Mouse (Mus musculus) hindbrain, embryonic 12.5 days (tissue): ENCODE data around the gene Msmp. TPM values are rescaled to one million over a fixed set of nuclear protein-coding genes. Genes with fewer than 3 reads are reported as not detected.
A peak's percentile ranks its signal among the peaks of the same experiment; 100 is the strongest.

Source experiments
- ATAC-seq: fragments of 200-750 bp; cut with Nextera tagmentation; 2 replicates; pipeline ENCODE4 v1.8.0; 2017; ENCODE audit warnings: moderate TSS enrichment; ENCODE audit not compliant: low FRiP score
- H3K27ac ChIP-seq: fragments of 300-500 bp; sonication (generic); 2 replicates; pipeline ENCODE4 v1.5.1; 2016; ENCODE audit warnings: mild to moderate bottlenecking
- H3K27me3 ChIP-seq: fragments of 300-500 bp; sonication (generic); 2 replicates; pipeline ENCODE4 v1.6.1; 2016; ENCODE audit warnings: mild to moderate bottlenecking
- H3K36me3 ChIP-seq: fragments of 300-500 bp; sonication (generic); 2 replicates; pipeline ENCODE4 v1.6.1; 2016; ENCODE audit warnings: mild to moderate bottlenecking
- H3K4me1 ChIP-seq: fragments of 300-500 bp; sonication (generic); 2 replicates; pipeline ENCODE4 v1.6.1; 2016
- H3K4me2 ChIP-seq: fragments of 300-500 bp; sonication (generic); replicated peaks from 2 replicates; pipeline ENCODE4 v1.6.1; 2016; ENCODE audit warnings: mild to moderate bottlenecking
- H3K4me3 ChIP-seq: fragments of 300-500 bp; sonication (generic); 2 replicates; pipeline ENCODE4 v1.5.1; 2016; ENCODE audit warnings: mild to moderate bottlenecking
- H3K9ac ChIP-seq: fragments of 300-500 bp; sonication (generic); 2 replicates; pipeline ENCODE4 v1.6.1; 2016; ENCODE audit warnings: mild to moderate bottlenecking, moderate library complexity
- H3K9me3 ChIP-seq: fragments of 300-500 bp; sonication (generic); replicated peaks from 2 replicates; pipeline ENCODE4 v1.6.1; 2016; ENCODE audit warnings: mild to moderate bottlenecking
- WGBS: fragments of 180-500 bp; shearing (Covaris S2); methylation state at CpG from one replicate; pipeline ENCODE4 v1.1.7; 2016; 5-methylcytosine and 5-hydroxymethylcytosine counted together
- polyA plus RNA-seq: library from polyadenylated mRNA; unstranded; fragments of >200 nt; fragmentation: Nextera tagmentation; extraction: Ambion mirVana; gene quantifications from 2 replicates; pipeline ENCODE4 v1.2.1, GENCODE M21; 2016

Gene Msmp
- polyA plus RNA-seq, 1 experiment from 2014 or later: 2.4 TPM

DNA sequence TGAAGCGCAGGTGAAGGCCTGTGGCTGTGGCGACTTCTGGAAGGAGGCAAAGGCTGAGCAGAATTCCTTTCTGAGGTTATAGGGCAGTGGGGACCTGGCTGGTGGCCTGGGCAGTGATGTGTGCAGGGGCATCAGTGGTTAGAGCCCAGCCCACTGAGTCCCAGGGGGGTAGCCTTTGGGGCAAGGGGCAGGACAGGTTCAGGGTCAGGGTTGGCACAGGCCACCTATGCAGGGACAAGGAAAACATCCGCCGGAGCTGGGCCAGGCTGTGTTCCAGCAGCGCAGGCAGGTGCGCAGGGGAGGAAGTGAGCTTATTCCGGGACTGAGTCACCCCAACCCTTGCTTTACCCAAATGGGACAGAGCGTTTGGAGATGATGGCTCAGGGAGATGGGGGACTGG is 2.1 kb upstream of the Msmp start:
- Histone ChIP-seq H3K27ac (no peak overlapping the region), H3K4me2 (no peak overlapping the region), H3K9me3 (no peaks in the 10 kb centered on the region), H3K4me1 (peaks cover 2% of the 10 kb centered on the region; the same call in 1 of the 2 replicates), H3K36me3 (peaks cover 35% of the 10 kb centered on the region), H3K9ac (no peak overlapping the region), H3K27me3 (no peaks in the 10 kb centered on the region), H3K4me3 (no peak overlapping the region)
- 75% methylated on average over 8 of the region's 8 CpGs for whole genome bisulfite sequencing
- no peak for ATAC-seq

DNA sequence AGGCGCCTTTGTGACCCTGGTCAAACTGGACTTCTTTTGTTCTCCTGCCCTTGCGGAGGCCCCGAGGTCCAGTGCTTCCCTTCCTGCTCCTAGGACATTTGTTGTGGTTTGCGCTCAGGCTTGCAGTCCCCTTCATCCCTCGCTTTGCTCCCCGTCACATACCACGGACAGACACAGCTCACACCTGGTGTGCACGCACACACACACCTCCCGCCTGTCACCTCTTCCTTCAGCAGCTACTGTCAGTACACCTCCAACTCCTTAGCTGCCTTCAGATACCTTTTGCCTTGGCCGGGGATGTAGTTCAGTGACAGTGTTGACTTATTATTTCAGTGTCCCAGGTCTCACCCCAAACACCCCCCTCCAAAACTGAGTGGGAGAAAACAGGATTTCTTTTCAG is 1.4 kb upstream of the Msmp start:
- no peak overlapping the region for H3K4me3 ChIP-seq
- H3K27ac ChIP-seq: no peak overlapping the region
- H3K4me1 ChIP-seq: peaks cover 2% of the 10 kb centered on the region; the same call in 1 of the 2 replicates
- WGBS: 50% methylated on average over 10 of the region's 10 CpGs
- no peak for ATAC-seq
- H3K27me3 ChIP-seq: no peaks in the 10 kb centered on the region
- no peaks in the 10 kb centered on the region for H3K9me3 ChIP-seq
- no peak overlapping the region for H3K9ac ChIP-seq
- peaks cover 41% of the 10 kb centered on the region for H3K36me3 ChIP-seq
- H3K4me2 ChIP-seq: no peak overlapping the region

DNA sequence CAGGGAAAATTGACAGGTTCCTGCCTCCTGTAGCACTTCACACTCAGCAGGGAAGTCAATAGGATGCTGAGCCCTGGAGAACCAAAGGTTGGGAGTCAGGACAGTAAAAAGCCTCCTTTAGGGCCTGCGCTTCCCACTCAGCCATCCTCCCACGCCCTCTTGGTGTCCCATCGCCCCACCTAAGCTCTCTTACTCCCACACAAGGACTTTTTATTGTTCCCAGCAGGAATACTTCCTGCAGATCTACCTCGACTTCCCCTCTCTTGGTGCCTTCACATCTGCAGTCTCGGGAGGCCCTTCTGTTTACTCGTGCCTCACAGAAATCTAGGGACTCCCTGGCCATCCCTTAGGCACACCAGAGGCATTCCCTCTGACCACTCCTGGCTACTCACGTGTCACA is 873 bp downstream of the Msmp start:
- Histone ChIP-seq H3K4me3 (no peak overlapping the region), H3K9ac (no peak overlapping the region), H3K4me2 (no peak overlapping the region), H3K4me1 (peaks cover 9% of the 10 kb centered on the region), H3K36me3 (peaks cover 46% of the 10 kb centered on the region), H3K27ac (no peak overlapping the region), H3K9me3 (no peaks in the 10 kb centered on the region), H3K27me3 (no peaks in the 10 kb centered on the region)
- 63% methylated on average over 7 of the region's 7 CpGs for WGBS
- ATAC-seq: no peak

DNA sequence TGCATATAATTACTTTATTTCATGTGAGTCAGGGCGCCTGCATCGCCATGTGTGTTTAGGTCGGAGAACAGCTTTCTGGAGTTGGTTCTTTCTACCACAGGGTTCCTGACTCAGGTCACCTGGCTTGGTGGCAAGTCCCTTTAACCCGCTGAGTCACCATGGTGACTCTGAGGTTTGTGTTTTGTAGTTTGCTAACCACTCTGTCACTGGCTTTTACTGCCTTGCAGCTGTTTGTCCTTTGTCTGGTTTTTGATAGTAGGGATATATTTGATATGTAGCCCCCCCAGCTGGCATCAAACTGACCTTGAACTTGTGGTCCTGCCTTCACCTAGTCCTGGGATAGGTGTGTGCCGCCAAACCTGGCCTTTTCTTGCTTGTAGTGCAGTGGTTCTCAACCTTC is 2.1 kb downstream of the Msmp start:
- H3K36me3 ChIP-seq: peaks cover 46% of the 10 kb centered on the region
- peaks cover 18% of the 10 kb centered on the region for H3K4me1 ChIP-seq
- H3K4me3 ChIP-seq: no peak overlapping the region
- H3K9ac ChIP-seq: no peak overlapping the region
- no peaks in the 10 kb centered on the region for H3K27me3 ChIP-seq
- no peaks in the 10 kb centered on the region for H3K9me3 ChIP-seq
- no peak overlapping the region for H3K4me2 ChIP-seq
- ATAC-seq: no peak
- H3K27ac ChIP-seq: no peak overlapping the region
- 93% methylated on average over 5 of the region's 5 CpGs for WGBS

DNA sequence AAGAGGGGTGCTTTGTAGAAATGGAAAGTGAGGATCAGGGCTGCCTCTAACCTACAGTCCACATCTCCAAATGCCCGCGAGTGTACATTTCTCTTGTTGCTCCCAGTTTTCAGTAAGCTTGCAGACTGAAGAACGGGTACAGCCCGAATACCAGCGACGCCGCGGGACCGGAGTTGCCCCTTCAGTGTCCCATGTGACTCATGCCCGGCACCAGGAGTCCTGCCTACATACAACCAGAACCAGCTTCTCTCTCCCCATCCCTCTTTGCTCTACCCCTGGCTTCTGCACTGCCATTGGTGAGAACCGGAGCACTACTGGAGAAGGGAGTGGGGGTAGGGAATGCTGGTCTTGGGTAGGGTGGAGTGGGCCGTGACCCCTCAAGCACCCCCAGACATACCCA is 2.9 kb downstream of the Msmp start:
- Histone ChIP-seq H3K9me3 (no peaks in the 10 kb centered on the region), H3K4me3 (no peak overlapping the region), H3K9ac (no peak overlapping the region), H3K4me1 (peaks cover 27% of the 10 kb centered on the region), H3K36me3 (peaks cover 46% of the 10 kb centered on the region), H3K4me2 (no peak overlapping the region), H3K27me3 (no peaks in the 10 kb centered on the region), H3K27ac (no peak overlapping the region)
- no peak for ATAC-seq
- WGBS: 94% methylated on average over 12 of the region's 12 CpGs

DNA sequence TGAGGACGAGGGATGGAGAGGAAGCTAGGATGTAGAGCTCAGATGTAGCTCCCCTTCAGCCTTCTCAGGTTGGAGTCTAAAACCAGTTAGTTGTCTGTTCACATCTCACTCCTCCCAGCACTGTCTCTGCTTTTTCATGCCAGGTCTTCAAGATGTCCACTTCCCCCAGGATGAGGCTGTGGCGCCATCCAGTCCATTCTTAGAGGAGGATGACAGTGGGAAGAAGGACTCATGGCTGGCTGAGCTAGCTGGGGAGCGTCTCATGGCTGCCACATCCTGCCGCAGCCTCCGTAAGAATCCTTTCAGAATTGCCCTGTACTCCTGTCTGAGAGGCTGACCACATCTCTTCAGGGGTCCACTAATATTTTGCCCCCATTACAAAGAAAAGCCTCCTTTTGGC is 3.6 kb downstream of the Msmp start:
- Histone ChIP-seq H3K27ac (no peak overlapping the region), H3K36me3 (peaks cover 46% of the 10 kb centered on the region), H3K4me2 (no peak overlapping the region), H3K4me3 (no peak overlapping the region), H3K4me1 (peaks cover 33% of the 10 kb centered on the region), H3K9ac (no peak overlapping the region), H3K27me3 (no peaks in the 10 kb centered on the region), H3K9me3 (no peaks in the 10 kb centered on the region)
- WGBS: 91% methylated on average over 5 of the region's 5 CpGs
- ATAC-seq: no peak

DNA sequence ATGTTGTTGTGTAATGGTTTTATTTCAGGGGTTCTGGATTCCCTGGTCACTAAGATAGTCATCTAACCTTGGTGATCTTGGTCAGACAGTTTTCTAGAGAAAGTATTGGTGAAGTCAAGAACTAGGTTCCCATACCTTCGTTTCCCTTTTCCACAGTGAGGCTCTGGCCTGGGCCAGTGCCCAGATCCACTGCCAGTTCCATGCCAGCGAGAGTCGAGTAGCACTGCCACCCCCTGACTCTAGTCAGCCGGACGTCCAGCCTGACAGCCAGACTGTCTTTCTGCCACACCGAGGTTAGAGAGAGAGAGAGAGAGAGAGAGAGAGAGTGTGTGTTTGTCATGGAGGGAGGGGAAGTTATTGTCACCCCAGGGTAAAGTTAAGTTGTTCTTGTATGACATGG is 4.6 kb downstream of the Msmp start:
- Histone ChIP-seq H3K9ac (peak overlapping the region; percentile 93), H3K4me1 (peaks cover 41% of the 10 kb centered on the region)

DNA sequence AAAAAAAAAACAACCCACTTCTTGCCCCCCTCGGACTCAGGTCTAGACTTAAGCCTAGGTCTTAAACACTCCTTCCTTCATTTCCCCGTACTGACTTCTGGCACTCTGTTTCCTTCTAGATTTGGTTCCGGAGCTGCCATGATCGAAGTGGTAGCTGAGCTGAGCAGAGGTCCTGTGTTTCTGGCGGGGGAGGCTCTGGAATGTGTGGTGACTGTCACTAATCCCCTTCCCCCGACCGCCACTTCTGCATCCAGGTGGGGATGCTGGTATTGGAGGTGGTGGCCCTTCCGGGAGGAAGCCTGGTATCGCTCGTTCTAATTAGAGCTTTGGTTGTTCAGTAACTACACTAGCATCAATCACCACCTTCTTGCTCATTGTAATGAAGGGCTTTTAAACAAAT is 5.0 kb downstream of the Msmp start:
- no peaks in the 10 kb centered on the region for H3K9me3 ChIP-seq
- H3K4me2 ChIP-seq: peak overlapping the region; percentile 98
- 4% methylated on average over 10 of the region's 10 CpGs for WGBS
- H3K4me1 ChIP-seq: peaks cover 42% of the 10 kb centered on the region
- peak overlapping the region; percentile 93 for H3K9ac ChIP-seq
- no peak for ATAC-seq
- H3K36me3 ChIP-seq: peaks cover 40% of the 10 kb centered on the region
- H3K4me3 ChIP-seq: peak overlapping the region; percentile 86
- no peaks in the 10 kb centered on the region for H3K27me3 ChIP-seq
- peak overlapping the region; percentile 82 for H3K27ac ChIP-seq

More for the DNA sequence above, 4.6 kb downstream of the Msmp start:
- H3K36me3 ChIP-seq: peaks cover 44% of the 10 kb centered on the region
- no peak for ATAC-seq
- WGBS: 86% methylated on average over 6 of the region's 6 CpGs
- no peak overlapping the region for H3K27ac ChIP-seq
- peak overlapping the region; percentile 86 for H3K4me3 ChIP-seq
- peak overlapping the region; percentile 98 for H3K4me2 ChIP-seq
- H3K27me3 ChIP-seq: no peaks in the 10 kb centered on the region
- H3K9me3 ChIP-seq: no peaks in the 10 kb centered on the region

DNA sequence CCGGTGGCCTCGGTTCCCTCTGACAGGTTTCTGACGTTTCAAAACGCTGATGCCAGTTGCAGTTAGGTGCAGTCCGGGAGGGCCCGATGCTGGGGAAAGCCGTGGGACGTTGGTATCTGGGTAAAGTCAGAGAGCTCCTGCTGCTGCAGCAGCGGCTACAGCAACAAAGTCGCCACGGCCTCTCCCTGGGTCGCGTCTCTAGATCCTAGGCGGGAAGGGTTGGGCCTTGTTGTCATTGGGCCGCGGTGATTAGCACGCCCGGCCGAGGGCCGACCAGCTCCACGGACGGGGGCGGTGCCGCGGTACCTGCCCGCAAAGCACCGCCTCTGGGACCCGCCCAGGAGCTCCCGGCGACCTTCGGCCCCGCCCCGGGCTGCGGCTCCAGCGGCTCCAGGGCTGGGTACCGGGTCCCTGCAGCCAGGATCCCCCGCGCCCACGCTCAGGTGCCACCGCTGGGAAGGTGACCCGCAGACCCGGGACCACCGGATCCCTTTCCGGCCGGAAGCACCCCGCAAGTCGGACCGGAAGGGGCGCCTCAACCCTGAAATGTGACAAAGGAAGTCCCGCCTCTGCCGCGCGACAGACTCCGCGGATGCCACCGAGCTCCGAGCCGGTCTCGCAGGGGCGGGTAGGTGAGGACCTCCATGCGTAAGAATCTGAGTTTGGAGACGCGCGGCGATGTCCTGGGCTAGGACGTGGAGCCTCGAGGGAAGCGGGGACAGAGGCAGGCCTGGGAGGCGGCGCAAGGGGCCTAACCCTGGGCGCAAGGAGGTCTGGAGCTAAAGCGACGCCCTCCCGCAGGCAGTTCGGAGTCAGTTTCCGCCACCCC is 5.7 kb downstream of the Msmp start, which contains the start of the genes Rgp1 and Gba2:
Rgp1 (plus strand) TSS at position 340 of the 829 bp plus-strand sequence.
Gba2 (minus strand) TSS at position 498 of the 829 bp plus-strand sequence.
- no peaks in the 10 kb centered on the region for H3K9me3 ChIP-seq
- ATAC-seq: peak; percentile 86
- H3K9ac ChIP-seq: peak within 1 kb of the TSS; percentile 93
- H3K27me3 ChIP-seq: no peaks in the 10 kb centered on the region
- H3K36me3 ChIP-seq: peaks cover 39% of the 10 kb centered on the region
- peaks cover 42% of the 10 kb centered on the region for H3K4me1 ChIP-seq
- peak within 1 kb of the TSS; percentile 82 for H3K27ac ChIP-seq
- under 1% methylated on average over 76 of the region's 76 CpGs for WGBS
- peak within 1 kb of the TSS; percentile 98 for H3K4me2 ChIP-seq
- peak within 1 kb of the TSS; percentile 86 for H3K4me3 ChIP-seq

DNA sequence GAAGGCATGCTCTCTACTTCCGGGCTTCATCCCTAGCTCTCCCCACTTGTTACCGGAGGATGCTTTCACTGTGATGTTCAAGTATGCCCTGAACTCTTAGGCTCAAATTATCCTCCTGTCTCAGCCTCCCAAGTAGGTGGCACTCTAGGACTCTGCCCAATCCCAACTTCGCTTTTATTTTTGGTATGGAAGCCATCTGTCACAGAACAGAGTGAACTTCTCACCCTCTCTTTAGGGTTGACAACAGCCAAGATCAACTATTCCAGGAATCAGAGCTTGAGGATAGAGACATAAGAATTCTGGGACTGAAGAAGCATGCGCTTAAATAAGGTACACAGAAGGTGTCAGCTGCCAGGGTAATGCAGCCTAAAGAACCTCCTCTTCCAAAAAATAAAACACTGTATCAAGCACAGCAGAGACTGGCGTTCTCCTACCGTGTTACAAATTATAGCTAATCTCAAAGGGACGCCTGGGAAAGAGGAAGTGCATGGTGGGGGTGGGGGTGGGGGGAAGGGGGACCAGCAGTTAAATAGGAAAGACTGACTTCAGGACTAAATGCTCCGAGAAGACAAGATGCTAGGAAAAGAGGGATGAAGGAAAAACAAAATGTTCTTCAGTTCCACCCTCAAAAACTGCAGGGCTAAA is 6.9 kb downstream of the Msmp start:
- 47% methylated on average over 8 of the region's 8 CpGs for WGBS
- peak overlapping the region; percentile 93 for H3K9ac ChIP-seq
- no peaks in the 10 kb centered on the region for H3K9me3 ChIP-seq
- peaks cover 37% of the 10 kb centered on the region for H3K36me3 ChIP-seq
- H3K4me2 ChIP-seq: peak overlapping the region; percentile 98
- no peaks in the 10 kb centered on the region for H3K27me3 ChIP-seq
- H3K4me1 ChIP-seq: peaks cover 42% of the 10 kb centered on the region
- H3K4me3 ChIP-seq: peak overlapping the region; percentile 86
- ATAC-seq: no peak
- H3K27ac ChIP-seq: no peak overlapping the region

DNA sequence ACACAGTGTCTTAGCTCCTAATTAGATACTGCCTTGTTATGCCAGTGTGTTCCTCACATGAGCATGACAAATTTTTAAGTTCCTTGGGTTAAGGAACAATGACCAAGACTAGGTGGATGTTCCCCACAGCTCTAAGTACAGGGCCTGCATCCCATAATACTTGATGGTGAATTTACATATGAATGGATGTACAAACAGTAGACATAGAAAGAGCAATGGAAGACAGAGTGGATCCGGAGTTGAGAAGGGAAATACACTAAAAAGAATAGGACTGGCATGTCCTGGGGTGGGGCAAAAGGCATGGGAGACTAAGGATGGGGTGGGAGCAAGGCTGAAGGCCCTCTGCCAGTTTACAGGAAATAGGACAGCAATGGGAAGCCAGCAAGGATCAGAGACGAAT is 8.9 kb downstream of the Msmp start:
- peak overlapping the region; percentile 8; the same call in 1 of the 2 replicates for H3K4me3 ChIP-seq
- H3K9ac ChIP-seq: peak overlapping the region; percentile 2; the same call in 1 of the 2 replicates
- no peak overlapping the region for H3K27ac ChIP-seq
- no peaks in the 10 kb centered on the region for H3K27me3 ChIP-seq
- peaks cover 38% of the 10 kb centered on the region for H3K36me3 ChIP-seq
- 61% methylated on average over 2 of the region's 2 CpGs for WGBS
- H3K9me3 ChIP-seq: no peaks in the 10 kb centered on the region
- peak overlapping the region; percentile 98 for H3K4me2 ChIP-seq
- peaks cover 42% of the 10 kb centered on the region for H3K4me1 ChIP-seq
- ATAC-seq: no peak

DNA sequence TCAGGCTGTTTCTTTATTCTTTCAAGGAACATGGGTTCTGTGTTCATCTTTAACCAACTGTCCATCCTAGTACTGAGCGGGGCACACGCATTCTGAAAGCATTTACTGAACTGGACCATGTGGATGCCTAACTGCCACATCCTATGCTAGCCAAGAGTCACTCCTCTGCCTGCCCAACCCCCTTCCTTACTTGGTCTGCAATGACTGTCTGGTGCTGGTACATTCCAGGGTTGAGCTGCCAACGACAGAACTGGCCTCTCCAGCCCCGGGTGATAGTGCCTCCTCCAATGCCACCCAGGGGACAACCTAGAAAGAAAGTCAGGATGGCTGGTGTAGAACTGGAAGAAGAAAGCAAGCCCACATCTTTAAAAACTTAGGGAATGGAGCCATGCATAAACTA is 10.7 kb downstream of the Msmp start:
- 93% methylated on average over 4 of the region's 4 CpGs for WGBS

More for the DNA sequence above, 10.7 kb downstream of the Msmp start:
- no peak overlapping the region for H3K9ac ChIP-seq
- H3K4me2 ChIP-seq: no peak overlapping the region
- H3K27ac ChIP-seq: no peak overlapping the region
- H3K4me1 ChIP-seq: peaks cover 35% of the 10 kb centered on the region
- H3K36me3 ChIP-seq: peaks cover 55% of the 10 kb centered on the region
- no peaks in the 10 kb centered on the region for H3K9me3 ChIP-seq
- ATAC-seq: no peak
- no peak overlapping the region for H3K4me3 ChIP-seq
- no peaks in the 10 kb centered on the region for H3K27me3 ChIP-seq
